Mouse (Mus musculus) liver, embryonic 12.5 days (tissue): Measurements from ENCODE around the gene Cpa2. TPM values are rescaled to one million over a fixed set of nuclear protein-coding genes. Genes with fewer than 3 reads are reported as not detected.

Experiments
- ATAC-seq: fragments of 200-750 bp; cut with Nextera tagmentation; 2 replicates; pipeline ENCODE4 v1.8.0; 2017; ENCODE audit warnings: moderate number of reproducible peaks, mild to moderate bottlenecking, moderate library complexity
- H3K27ac ChIP-seq: fragments of 300-500 bp; sonication (generic); 2 replicates; pipeline ENCODE4 v1.5.1; 2016; ENCODE audit warnings: mild to moderate bottlenecking
- H3K27me3 ChIP-seq: fragments of 300-500 bp; sonication (generic); replicated peaks from 2 replicates; pipeline ENCODE4 v1.6.1; 2016; ENCODE audit warnings: mild to moderate bottlenecking, moderate library complexity
- H3K36me3 ChIP-seq: fragments of 300-500 bp; sonication (generic); 2 replicates; pipeline ENCODE4 v1.6.1; 2016; ENCODE audit warnings: mild to moderate bottlenecking, moderate library complexity
- H3K4me1 ChIP-seq: fragments of 300-500 bp; sonication (generic); 2 replicates; pipeline ENCODE4 v1.6.1; 2016
- H3K4me2 ChIP-seq: fragments of 300-500 bp; sonication (generic); 2 replicates; pipeline ENCODE4 v1.6.1; 2016; ENCODE audit warnings: mild to moderate bottlenecking, moderate library complexity
- H3K4me3 ChIP-seq: fragments of 300-500 bp; sonication (generic); 2 replicates; pipeline ENCODE4 v1.5.1; 2016; ENCODE audit warnings: mild to moderate bottlenecking, moderate library complexity
- H3K9ac ChIP-seq: fragments of 300-500 bp; sonication (generic); 2 replicates; pipeline ENCODE4 v1.6.1; 2016; ENCODE audit warnings: mild to moderate bottlenecking, moderate library complexity
- H3K9me3 ChIP-seq: fragments of 300-500 bp; sonication (generic); replicated peaks from 2 replicates; pipeline ENCODE4 v1.6.1; 2016; ENCODE audit warnings: mild to moderate bottlenecking, moderate library complexity
- WGBS: fragments of 180-500 bp; shearing (Covaris S2); methylation state at CpG from one replicate; pipeline ENCODE4 v1.1.7; 2016; ENCODE audit not compliant: insufficient replicate concordance; 5-methylcytosine and 5-hydroxymethylcytosine counted together
- polyA plus RNA-seq: library from polyadenylated mRNA; unstranded; fragments of >200 nt; fragmentation: Nextera tagmentation; extraction: Ambion mirVana; gene quantifications from 2 replicates; pipeline ENCODE4 v1.2.1, GENCODE M21; 2016

Cpa2 gene
- polyA plus RNA-seq, 1 experiment from 2014 or later = 1.2 TPM

GRCm38 (mm10) chr6:30589819-30590218 is 48.4 kb downstream of the Cpa2 start:
- Histone ChIP-seq H3K27ac (0 out of 2 replicates have a peak overlapping the region, but pooled peaks have one; percentile 17), H3K9me3 (no peaks in the 10 kb centered on the region), H3K4me3 (no peak overlapping the region), H3K27me3 (peaks cover 4% of the 10 kb centered on the region; the same call in 1 of the 2 replicates), H3K9ac (no peak overlapping the region), H3K4me2 (no peak overlapping the region), H3K36me3 (no peaks in the 10 kb centered on the region), H3K4me1 (no peaks in the 10 kb centered on the region)
- no peak for ATAC-seq
- 40% methylated on average over 2 of the region's 2 CpGs for WGBS

- H3K27ac ChIP-seq = no peak overlapping the region
- no peak overlapping the region for H3K9ac ChIP-seq
- H3K27me3 ChIP-seq = peaks cover 4% of the 10 kb centered on the region; the same call in 1 of the 2 replicates
- ATAC-seq = no peak
- no peaks in the 10 kb centered on the region for H3K36me3 ChIP-seq
- no peak overlapping the region for H3K4me3 ChIP-seq
- H3K9me3 ChIP-seq = no peaks in the 10 kb centered on the region
- no peak overlapping the region for H3K4me2 ChIP-seq
- H3K4me1 ChIP-seq = no peaks in the 10 kb centered on the region
- 48% methylated on average over 5 of the region's 5 CpGs for WGBS
Measured at GRCm38 (mm10) chr6:30591851-30592404, 50.5 kb downstream of the Cpa2 start.

DNA sequence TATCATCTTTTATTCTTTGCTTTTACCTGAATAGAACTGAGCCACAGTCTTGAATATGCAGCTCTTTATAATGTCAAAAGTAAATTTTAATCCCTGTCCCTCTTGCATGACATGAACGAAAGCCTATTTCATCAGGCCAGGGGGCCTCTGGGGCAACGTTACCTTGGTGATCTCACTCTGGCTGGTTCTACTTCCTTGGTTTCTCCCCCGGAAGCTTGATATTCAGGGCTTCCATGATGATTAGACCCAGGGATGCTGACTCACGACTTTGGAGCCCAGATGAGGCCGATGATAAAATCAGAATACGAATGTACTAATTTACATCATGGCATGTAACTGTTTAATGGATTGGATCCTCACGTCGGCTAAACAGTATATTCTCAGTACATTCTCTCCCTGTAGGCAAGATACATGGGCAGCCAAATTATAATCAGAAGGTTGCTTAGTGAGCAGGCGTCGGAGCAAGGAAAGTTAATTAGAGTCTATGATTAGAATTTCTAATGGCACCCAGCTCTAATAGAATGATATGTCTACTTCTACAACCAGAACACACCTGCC is 51.1 kb downstream of the Cpa2 start:
- no peak for ATAC-seq
- no peak overlapping the region for H3K9ac ChIP-seq
- no peaks in the 10 kb centered on the region for H3K36me3 ChIP-seq
- H3K4me1 ChIP-seq = no peaks in the 10 kb centered on the region
- H3K4me2 ChIP-seq = no peak overlapping the region
- no peaks in the 10 kb centered on the region for H3K9me3 ChIP-seq
- no peak overlapping the region for H3K4me3 ChIP-seq
- peaks cover 4% of the 10 kb centered on the region; the same call in 1 of the 2 replicates for H3K27me3 ChIP-seq
- 63% methylated on average over 10 of the region's 10 CpGs for WGBS
- H3K27ac ChIP-seq = no peak overlapping the region

DNA sequence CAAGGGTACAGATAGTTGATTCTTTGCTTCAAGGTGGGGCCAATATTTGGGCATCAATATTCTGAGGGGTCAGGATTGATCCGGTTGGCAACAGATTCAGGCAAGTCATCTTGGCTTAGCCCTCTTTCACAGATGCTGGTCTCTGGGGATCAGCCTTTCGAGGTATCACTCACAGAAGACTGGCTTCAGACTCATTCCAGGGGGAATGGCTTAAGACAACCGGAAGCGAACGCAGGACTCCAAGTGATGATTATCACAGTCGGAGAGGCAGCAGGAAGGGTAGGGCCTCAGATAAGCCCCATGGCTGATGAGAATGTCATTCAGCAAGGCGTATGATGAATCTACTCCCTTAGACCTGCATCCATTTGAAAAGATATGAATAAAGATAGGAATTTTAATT is 53.0 kb downstream of the Cpa2 start:
- Histone ChIP-seq H3K4me2 (no peak overlapping the region), H3K9ac (no peak overlapping the region), H3K27me3 (peaks cover 4% of the 10 kb centered on the region; the same call in 1 of the 2 replicates), H3K4me3 (no peak overlapping the region), H3K36me3 (no peaks in the 10 kb centered on the region), H3K9me3 (no peaks in the 10 kb centered on the region), H3K27ac (no peak overlapping the region), H3K4me1 (no peaks in the 10 kb centered on the region)
- no peak for ATAC-seq
- WGBS = 31% methylated on average over 7 of the region's 7 CpGs

GRCm38 (mm10) chr6:30596230-30596898 is 55.0 kb downstream of the Cpa2 start:
- Histone ChIP-seq H3K27me3 (no peaks in the 10 kb centered on the region), H3K4me1 (no peaks in the 10 kb centered on the region), H3K4me3 (no peak overlapping the region), H3K4me2 (no peak overlapping the region), H3K9me3 (no peaks in the 10 kb centered on the region), H3K27ac (no peak overlapping the region), H3K9ac (no peak overlapping the region), H3K36me3 (no peaks in the 10 kb centered on the region)
- ATAC-seq = no peak
- 73% methylated on average over 8 of the region's 8 CpGs for WGBS

DNA sequence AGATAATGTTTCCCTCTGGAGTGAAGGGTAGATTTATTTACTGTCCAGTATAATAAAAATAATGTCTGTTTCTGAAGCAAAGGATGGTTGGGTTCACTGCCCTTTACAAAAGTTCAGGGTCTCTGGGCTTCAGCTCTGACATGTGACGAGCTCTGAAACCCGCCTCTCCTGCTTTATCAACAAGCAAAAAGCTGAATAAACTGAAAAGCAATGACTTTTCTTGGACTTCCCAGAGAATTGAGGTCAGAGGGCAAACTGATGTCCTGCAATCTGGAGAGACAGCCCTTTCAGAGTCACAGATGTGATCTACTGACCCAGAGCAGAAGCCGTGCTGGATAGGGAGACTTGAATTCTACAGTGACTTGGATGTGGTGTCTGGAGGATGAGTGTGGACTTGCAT is 58.7 kb downstream of the Cpa2 start:
- no peak for ATAC-seq
- WGBS = 48% methylated on average over 3 of the region's 3 CpGs
- H3K27ac ChIP-seq = no peak overlapping the region

DNA sequence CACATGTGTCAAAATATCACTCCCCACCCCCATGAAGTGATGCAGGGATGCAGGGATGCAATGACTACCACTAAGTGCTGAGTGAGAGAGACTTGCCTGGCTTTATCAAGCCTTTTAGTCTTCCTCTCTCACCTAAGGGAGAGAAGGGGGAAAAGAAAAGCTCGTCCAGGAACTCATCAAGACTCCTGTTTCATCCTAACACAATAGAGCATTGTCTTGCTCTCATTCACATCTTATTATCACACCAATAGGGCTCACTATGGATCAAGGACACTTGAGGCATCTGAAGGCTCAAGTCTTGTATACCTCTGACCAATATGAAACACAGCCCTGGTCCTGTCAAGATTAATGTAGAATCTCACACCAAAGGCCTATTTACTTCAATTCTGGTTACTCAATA is 59.6 kb downstream of the Cpa2 start:
- 0 out of 2 replicates have a peak, but pooled peaks cover 4% of the 10 kb centered on the region for H3K4me1 ChIP-seq
- no peak overlapping the region for H3K4me2 ChIP-seq
- H3K4me3 ChIP-seq = no peak overlapping the region
- H3K9me3 ChIP-seq = no peaks in the 10 kb centered on the region
- H3K9ac ChIP-seq = no peak overlapping the region
- H3K27ac ChIP-seq = no peak overlapping the region
- no peak for ATAC-seq
- no peaks in the 10 kb centered on the region for H3K36me3 ChIP-seq
- H3K27me3 ChIP-seq = no peaks in the 10 kb centered on the region; the same call in 1 of the 2 replicates
- 50% methylated on average over 1 of the region's 1 CpGs for WGBS

More for the DNA sequence above, 58.7 kb downstream of the Cpa2 start:
- H3K27me3 ChIP-seq = no peaks in the 10 kb centered on the region; the same call in 1 of the 2 replicates
- no peak overlapping the region for H3K4me3 ChIP-seq
- no peak overlapping the region for H3K4me2 ChIP-seq
- no peaks in the 10 kb centered on the region for H3K36me3 ChIP-seq
- 0 out of 2 replicates have a peak, but pooled peaks cover 4% of the 10 kb centered on the region for H3K4me1 ChIP-seq
- H3K9ac ChIP-seq = no peak overlapping the region
- H3K9me3 ChIP-seq = no peaks in the 10 kb centered on the region

DNA sequence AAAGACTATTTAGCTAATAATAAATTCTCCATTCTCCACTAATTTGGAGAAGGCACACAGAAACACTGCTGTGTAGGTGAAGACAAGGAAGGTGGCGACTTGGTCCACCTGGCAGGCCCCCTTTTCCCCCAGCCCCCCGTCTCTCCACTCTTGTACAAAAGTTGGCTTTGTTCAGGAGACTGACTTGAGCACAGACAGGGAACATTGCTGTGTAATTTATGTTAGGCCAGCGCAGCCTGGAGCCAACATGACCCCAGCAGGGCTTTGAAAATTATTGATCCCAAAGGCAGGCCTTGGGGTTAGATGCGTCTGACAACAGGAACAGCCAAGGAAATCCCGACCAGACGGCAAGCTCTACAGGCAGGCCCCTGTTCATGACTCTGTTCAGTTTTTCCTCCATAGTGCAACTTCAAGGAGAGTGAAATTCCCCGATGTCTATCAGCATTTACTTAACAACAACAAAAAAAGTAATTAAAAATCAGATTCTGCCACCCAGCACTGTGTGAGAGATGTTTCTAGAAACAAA is 63.0 kb downstream of the Cpa2 start:
- Histone ChIP-seq H3K4me2 (no peak overlapping the region), H3K27ac (no peak overlapping the region), H3K4me1 (0 out of 2 replicates have a peak, but pooled peaks cover 4% of the 10 kb centered on the region), H3K27me3 (no peaks in the 10 kb centered on the region; the same call in 1 of the 2 replicates), H3K9ac (no peak overlapping the region), H3K36me3 (no peaks in the 10 kb centered on the region), H3K9me3 (no peaks in the 10 kb centered on the region), H3K4me3 (no peak overlapping the region)
- WGBS = 58% methylated on average over 7 of the region's 7 CpGs
- no peak for ATAC-seq

- no peak overlapping the region for H3K4me2 ChIP-seq
- H3K36me3 ChIP-seq = no peaks in the 10 kb centered on the region
- no peaks in the 10 kb centered on the region; the same call in 1 of the 2 replicates for H3K27me3 ChIP-seq
- no peak overlapping the region for H3K4me3 ChIP-seq
- ATAC-seq = no peak
- no peak overlapping the region for H3K27ac ChIP-seq
- H3K4me1 ChIP-seq = 0 out of 2 replicates have a peak, but pooled peaks cover 4% of the 10 kb centered on the region
- no peak overlapping the region for H3K9ac ChIP-seq
- no peaks in the 10 kb centered on the region for H3K9me3 ChIP-seq
- 66% methylated on average over 4 of the region's 4 CpGs for WGBS
Measured at GRCm38 (mm10) chr6:30605111-30605510, 63.7 kb downstream of the Cpa2 start.

GRCm38 (mm10) chr6:30605672-30606071 is 64.3 kb downstream of the Cpa2 start:
- H3K4me2 ChIP-seq = no peak overlapping the region
- H3K36me3 ChIP-seq = no peaks in the 10 kb centered on the region
- 0 out of 2 replicates have a peak, but pooled peaks cover 4% of the 10 kb centered on the region for H3K4me1 ChIP-seq
- ATAC-seq = no peak
- 39% methylated on average over 5 of the region's 5 CpGs for WGBS
- H3K9ac ChIP-seq = no peak overlapping the region
- H3K9me3 ChIP-seq = no peaks in the 10 kb centered on the region
- no peak overlapping the region for H3K4me3 ChIP-seq
- H3K27me3 ChIP-seq = no peaks in the 10 kb centered on the region; the same call in 1 of the 2 replicates
- H3K27ac ChIP-seq = no peak overlapping the region

- no peak within 1 kb of the TSS for H3K27ac ChIP-seq
- WGBS = 82% methylated on average over 7 of the region's 7 CpGs
Measured at GRCm38 (mm10) chr6:30610710-30611109, 69.3 kb downstream of the Cpa2 start, which contains the start of gene Cpa5. TSS of gene Cpa5 (plus strand) at chr6:30611010.

DNA sequence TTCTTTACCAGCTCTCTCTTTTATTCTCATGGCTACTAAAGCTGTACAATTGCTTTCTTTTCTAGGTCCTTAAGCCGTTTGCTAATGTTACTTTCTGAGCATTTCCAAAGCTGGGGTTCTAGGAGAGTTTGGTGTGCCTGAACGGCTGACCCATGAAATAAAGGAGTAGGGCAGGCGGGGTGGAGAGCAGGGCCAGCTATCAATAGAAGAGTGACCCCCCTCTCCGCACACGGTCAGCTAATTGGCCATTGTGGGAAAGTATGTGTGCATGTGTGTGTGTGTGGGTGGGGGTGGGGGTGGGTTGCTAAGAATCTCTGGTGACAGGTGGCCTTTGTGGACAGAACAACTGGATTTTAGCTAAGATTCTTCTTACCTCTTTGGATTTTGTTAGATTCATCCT is 69.8 kb downstream of the Cpa2 start:
- no peak overlapping the region for H3K4me2 ChIP-seq
- no peak overlapping the region for H3K4me3 ChIP-seq
- 0 out of 2 replicates have a peak, but pooled peaks cover 2% of the 10 kb centered on the region for H3K4me1 ChIP-seq
- H3K27ac ChIP-seq = no peak overlapping the region
- WGBS = 67% methylated on average over 5 of the region's 5 CpGs
- H3K9ac ChIP-seq = no peak overlapping the region
- no peaks in the 10 kb centered on the region for H3K9me3 ChIP-seq
- H3K36me3 ChIP-seq = no peaks in the 10 kb centered on the region
- ATAC-seq = no peak
- peaks cover 36% of the 10 kb centered on the region for H3K27me3 ChIP-seq

More at GRCm38 (mm10) chr6:30610710-30611109, 69.3 kb downstream of the Cpa2 start, which contains the start of gene Cpa5:
- H3K4me3 ChIP-seq = no peak within 1 kb of the TSS
- no peaks in the 10 kb centered on the region for H3K9me3 ChIP-seq
- no peak within 1 kb of the TSS for H3K9ac ChIP-seq
- H3K27me3 ChIP-seq = peaks cover 31% of the 10 kb centered on the region
- ATAC-seq = no peak
- H3K4me1 ChIP-seq = no peaks in the 10 kb centered on the region
- no peaks in the 10 kb centered on the region for H3K36me3 ChIP-seq
- no peak within 1 kb of the TSS for H3K4me2 ChIP-seq
